Mouse (Mus musculus) stomach, postnatal 0 days (tissue): ENCODE data around the gene Kctd6.

Experiments
- CTCF ChIP-seq: IDR thresholded peaks from 2 replicates; pipeline ENCODE4 v1.5.1; 2016; ENCODE audit warnings: antibody characterized with exemption, low read depth, mild to moderate bottlenecking, moderate library complexity
- EP300 ChIP-seq: optimal IDR thresholded peaks from 2 replicates; pipeline ENCODE3; 2016; ENCODE audit warnings: antibody characterized with exemption

GRCm38 (mm10) chr14:8262242-8262641, 48.3 kb downstream of the Kctd6 start:
- TF ChIP-seq CTCF (peak; percentile 51), EP300 (no peak)
